Mouse (Mus musculus) MEL (cell line): ENCODE data around the gene Aak1. TPM values are rescaled to one million over a fixed set of nuclear protein-coding genes. Genes with fewer than 3 reads are reported as not detected.
"Not testable (repeated sequence)": the region's sequence is repeated elsewhere in the genome, so short reads cannot be mapped to it uniquely, and the experiment has no call there.

Source experiments
- DNase-seq: peaks from one replicate; pipeline ENCODE4 v3.0.0; 2011; ENCODE audit warnings: low read depth, low spot score
- H3K27ac ChIP-seq: 2 replicates; pipeline ENCODE4 v1.5.1; 2012; ENCODE audit warnings: low read depth, mild to moderate bottlenecking, control low read depth, low read length, moderate library complexity; ENCODE audit not compliant: control insufficient read depth
- H3K27me3 ChIP-seq, 2 experiments: fragments of 150-350 bp in 1 of 2; sonication (generic) in 1 of 2; 2 replicates each; pipeline ENCODE4 v1.6.1; 2012; ENCODE audit warnings: low read length in 2 of 2, mild to moderate bottlenecking in 2 of 2, improper control_type of control experiment in 1 of 2, moderate library complexity in 1 of 2; ENCODE audit not compliant: insufficient read depth in 2 of 2, control insufficient read depth in 1 of 2
- H3K36me3 ChIP-seq, 2 experiments: 2 replicates each; pipeline ENCODE4 v1.6.1; 2012 to 2014; ENCODE audit warnings: low read length in 2 of 2, improper control_type of control experiment in 1 of 2, inconsistent platforms in 1 of 2, mild to moderate bottlenecking in 1 of 2; ENCODE audit not compliant: insufficient read depth in 2 of 2, control insufficient read depth in 1 of 2
- H3K4me1 ChIP-seq, 2 experiments: fragments of 150-350 bp in 1 of 2; sonication (generic) in 1 of 2; 2 replicates each; pipeline ENCODE4 v1.6.1; 2012; ENCODE audit warnings: low read length in 2 of 2, improper control_type of control experiment in 1 of 2, mild to moderate bottlenecking in 1 of 2; ENCODE audit not compliant: insufficient read depth in 2 of 2, control insufficient read depth in 1 of 2
- H3K4me3 ChIP-seq, 2 experiments: fragments of 150-350 bp in 1 of 2; sonication (generic) in 1 of 2; 2 replicates each; pipeline ENCODE4 v1.5.1; 2012; ENCODE audit warnings: low read depth in 2 of 2, low read length in 2 of 2, mild to moderate bottlenecking in 2 of 2, moderate library complexity in 2 of 2, control low read depth in 1 of 2, improper control_type of control experiment in 1 of 2; ENCODE audit not compliant: control insufficient read depth in 1 of 2, insufficient read depth in 1 of 2
- H3K79me2 ChIP-seq: 2 replicates; pipeline ENCODE4 v1.6.1; 2012; ENCODE audit warnings: mild to moderate bottlenecking, low read length, moderate library complexity; ENCODE audit not compliant: control insufficient read depth, poor library complexity, insufficient read depth
- H3K9ac ChIP-seq: 2 replicates; pipeline ENCODE4 v1.6.1; 2012; ENCODE audit warnings: low read depth, mild to moderate bottlenecking, control low read depth, low read length, moderate library complexity; ENCODE audit not compliant: control insufficient read depth, poor library complexity, severe bottlenecking
- H3K9me3 ChIP-seq: fragments of 150-350 bp; sonication (generic); replicated peaks from 2 replicates; pipeline ENCODE4 v1.6.1; 2012; ENCODE audit warnings: mild to moderate bottlenecking, low read length, improper control_type of control experiment, moderate library complexity; ENCODE audit not compliant: insufficient read depth
- BHLHE40 ChIP-seq: IDR thresholded peaks from 2 replicates; pipeline ENCODE4 v1.6.1; 2012; ENCODE audit warnings: low read depth, mild to moderate bottlenecking, inconsistent platforms, low read length, improper control_type of control experiment, borderline replicate concordance
- CTCF ChIP-seq, 3 experiments: IDR thresholded peaks in 2 of 3; conservative IDR thresholded peaks in 1 of 3; 2 replicates each; pipeline ENCODE4 v1.5.1; 2011 to 2012; ENCODE audit warnings: low read length in 3 of 3, low read depth in 2 of 3, mild to moderate bottlenecking in 2 of 3, improper control_type of control experiment in 1 of 3, inconsistent platforms in 1 of 3, mixed read lengths in 1 of 3, moderate library complexity in 1 of 3; ENCODE audit not compliant: control insufficient read depth in 1 of 3, insufficient read depth in 1 of 3, poor library complexity in 1 of 3, severe bottlenecking in 1 of 3
- E2F4 ChIP-seq: IDR thresholded peaks from 2 replicates; pipeline ENCODE4 v1.6.1; 2011; ENCODE audit warnings: low read depth, low read length, improper control_type of control experiment, borderline replicate concordance
- EP300 ChIP-seq, 2 experiments: IDR thresholded peaks; 2 replicates each; pipeline ENCODE4 v1.6.1; 2011; ENCODE audit warnings: improper control_type of control experiment in 2 of 2, low read length in 2 of 2, low read depth in 1 of 2, mild to moderate bottlenecking in 1 of 2
- ETS1 ChIP-seq: IDR thresholded peaks from 2 replicates; pipeline ENCODE4 v1.6.1; 2012; ENCODE audit warnings: low read depth, mild to moderate bottlenecking, inconsistent platforms, low read length, improper control_type of control experiment, moderate library complexity
- GABPA ChIP-seq: IDR thresholded peaks from 2 replicates; pipeline ENCODE4 v1.6.1; 2012; ENCODE audit warnings: low read depth, mild to moderate bottlenecking, inconsistent platforms, low read length, improper control_type of control experiment, moderate library complexity
- GATA1 ChIP-seq: IDR thresholded peaks from 2 replicates; pipeline ENCODE4 v1.6.1; 2011; ENCODE audit warnings: low read depth, low read length, improper control_type of control experiment
- HCFC1 ChIP-seq: IDR thresholded peaks from 2 replicates; pipeline ENCODE4 v1.6.1; 2012; ENCODE audit warnings: low read depth, mild to moderate bottlenecking, inconsistent platforms, low read length, improper control_type of control experiment, moderate library complexity
- JUND ChIP-seq: IDR thresholded peaks from 2 replicates; pipeline ENCODE4 v1.6.1; 2011; ENCODE audit warnings: low read depth, mild to moderate bottlenecking, improper control_type of control experiment, low read length
- MAFK ChIP-seq: IDR thresholded peaks from 2 replicates; pipeline ENCODE4 v1.6.1; 2011; ENCODE audit warnings: low read depth, mild to moderate bottlenecking, low read length, improper control_type of control experiment, borderline replicate concordance
- MAX ChIP-seq: IDR thresholded peaks from 2 replicates; pipeline ENCODE4 v1.6.1; 2011; ENCODE audit warnings: low read length, improper control_type of control experiment
- MEF2A ChIP-seq: IDR thresholded peaks from 2 replicates; pipeline ENCODE4 v1.6.1; 2014; ENCODE audit warnings: low read depth, mild to moderate bottlenecking, inconsistent platforms, low read length, improper control_type of control experiment; ENCODE audit not compliant: poor library complexity, insufficient replicate concordance, severe bottlenecking; ENCODE audit errors: extremely low read depth
- MXI1 ChIP-seq: IDR thresholded peaks from 2 replicates; pipeline ENCODE4 v1.6.1; 2011; ENCODE audit warnings: mild to moderate bottlenecking, low read depth, low read length, improper control_type of control experiment
- MYC ChIP-seq: IDR thresholded peaks from 2 replicates; pipeline ENCODE4 v1.6.1; 2011; ENCODE audit warnings: low read depth, mild to moderate bottlenecking, low read length, improper control_type of control experiment, moderate library complexity
- POLR2A ChIP-seq, 2 experiments: IDR thresholded peaks; 2 replicates each; pipeline ENCODE4 v1.6.1; 2011 to 2012; ENCODE audit warnings: low read length in 2 of 2, mild to moderate bottlenecking in 2 of 2, control low read depth in 1 of 2, improper control_type of control experiment in 1 of 2, low read depth in 1 of 2, moderate library complexity in 1 of 2; ENCODE audit not compliant: control insufficient read depth in 1 of 2, insufficient read depth in 1 of 2, poor library complexity in 1 of 2
- POLR2AphosphoS5 ChIP-seq: IDR thresholded peaks from 2 replicates; pipeline ENCODE4 v1.6.1; 2012; ENCODE audit warnings: low read depth, borderline replicate concordance, mild to moderate bottlenecking, inconsistent platforms, low read length, moderate library complexity, mixed read lengths
- RAD21 ChIP-seq: IDR thresholded peaks from 2 replicates; pipeline ENCODE4 v1.6.1; 2011; ENCODE audit warnings: mild to moderate bottlenecking, low read depth, low read length, improper control_type of control experiment
- RCOR1 ChIP-seq: IDR thresholded peaks from 2 replicates; pipeline ENCODE4 v1.6.1; 2012; ENCODE audit warnings: low read depth, mild to moderate bottlenecking, inconsistent platforms, low read length, improper control_type of control experiment
- TCF12 ChIP-seq: IDR thresholded peaks from 2 replicates; pipeline ENCODE4 v1.6.1; 2014; ENCODE audit warnings: low read depth, mild to moderate bottlenecking, inconsistent platforms, low read length, improper control_type of control experiment, moderate library complexity
- USF1 ChIP-seq: IDR thresholded peaks from 2 replicates; pipeline ENCODE4 v1.6.1; 2014; ENCODE audit warnings: low read depth, mild to moderate bottlenecking, inconsistent platforms, low read length, improper control_type of control experiment, moderate library complexity
- USF2 ChIP-seq, 2 experiments: IDR thresholded peaks; 2 replicates each; pipeline ENCODE4 v1.6.1; 2011 to 2012; ENCODE audit warnings: improper control_type of control experiment in 2 of 2, low read length in 2 of 2, borderline replicate concordance in 1 of 2, inconsistent platforms in 1 of 2, low read depth in 1 of 2, mild to moderate bottlenecking in 1 of 2; ENCODE audit not compliant: insufficient read depth in 1 of 2
- ZKSCAN1 ChIP-seq: IDR thresholded peaks from 2 replicates; pipeline ENCODE4 v1.6.1; 2012; ENCODE audit warnings: low read depth, mild to moderate bottlenecking, inconsistent platforms, low read length, improper control_type of control experiment, moderate library complexity
- ZNF384 ChIP-seq: IDR thresholded peaks from 2 replicates; pipeline ENCODE4 v1.6.1; 2012; ENCODE audit warnings: low read depth, mild to moderate bottlenecking, inconsistent platforms, low read length, improper control_type of control experiment
- polyA plus RNA-seq, 2 experiments: library from polyadenylated mRNA; stranded (reverse) in 1 of 2; unstranded in 1 of 2; fragments of >175 nt in 1 of 2; fragments of >200 nt in 1 of 2; gene quantifications; 2 replicates each; pipeline versions ENCODE4 v1.2.1 to v1.2.4; 2012; ENCODE audit warnings: low replicate concordance in 2 of 2, low read depth in 1 of 2; ENCODE audit not compliant: insufficient read length in 2 of 2, insufficient read depth in 1 of 2, missing spikeins in 1 of 2
- total RNA-seq: library from RNA; depleted of rRNA; stranded (reverse); fragments of 300-350 nt; gene quantifications from 2 replicates; pipeline ENCODE4 v1.2.3, GENCODE M21; 2012

Aak1 gene
- total and polyA plus RNA-seq, 3 experiments, result 6.4 to 353 (median 25.4) TPM

DNA sequence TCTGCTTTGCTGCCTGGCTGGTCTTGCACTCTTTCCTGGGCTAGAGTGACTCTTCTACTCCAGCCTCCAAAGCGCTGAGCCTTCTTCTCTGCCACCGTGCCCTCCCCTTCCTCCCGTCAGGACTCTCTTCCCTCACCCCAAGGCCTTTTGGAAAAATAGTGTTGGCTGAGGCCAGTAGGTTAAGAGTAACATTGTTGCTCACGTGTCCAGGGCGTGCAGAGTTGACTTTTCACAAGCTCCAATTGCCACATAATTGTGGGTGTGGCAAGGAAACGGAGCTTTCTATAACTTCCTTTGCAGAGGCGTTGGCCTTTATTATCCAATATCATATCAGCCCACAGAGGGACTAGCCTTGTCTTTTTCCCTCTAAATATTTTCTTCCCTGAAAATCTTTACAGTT lies 177.7 kb downstream of the Aak1 start:
- Histone ChIP-seq H3K9ac (peak overlapping the region; percentile 64), H3K4me1 (peaks cover 9 to 15% of the 10 kb centered on the region in 2 experiments), H3K4me3 (no peak overlapping the region), H3K79me2 (no peaks in the 10 kb centered on the region), H3K9me3 (no peaks in the 10 kb centered on the region), H3K36me3 (peaks cover 15 to 21% of the 10 kb centered on the region in 2 experiments), H3K27ac (peak overlapping the region; percentile 91), H3K27me3 (no peaks in the 10 kb centered on the region)
- DNase-seq, result peak; percentile 72
- TF ChIP-seq EP300 (IDR thresholded peaks at IDR 0.05; ENCODE audit: low read depth in 1 of 2, low read length in 2 of 2), result peak; percentile 24 to 45; a peak in 2 of 4 replicates
- TF ChIP-seq MYC, result 0 out of 2 replicates have a peak, but pooled peaks have one; percentile 31
- TF ChIP-seq USF2 (IDR thresholded peaks at IDR 0.05; ENCODE audit: borderline replicate concordance in 1 of 2, insufficient read depth in 1 of 2, low read depth in 1 of 2, low read length in 2 of 2), result peak in 1 of 2 experiments; percentile 37; a peak in 1 of 4 replicates
- TF ChIP-seq RCOR1, result peak; percentile 38; the same call in 1 of the 2 replicates
- TF ChIP-seq RAD21, result no peak
- no peak for TF ChIP-seq JUND
- TF ChIP-seq BHLHE40, result peak; percentile 82; the same call in 1 of the 2 replicates
- TF ChIP-seq MXI1, result peak; percentile 60
- TF ChIP-seq MAX, result peak; percentile 42; the same call in 1 of the 2 replicates
- TF ChIP-seq USF1, result peak; percentile 76
- no peak for TF ChIP-seq POLR2AphosphoS5
- TF ChIP-seq, all 39 proteins: peak for 8

DNA sequence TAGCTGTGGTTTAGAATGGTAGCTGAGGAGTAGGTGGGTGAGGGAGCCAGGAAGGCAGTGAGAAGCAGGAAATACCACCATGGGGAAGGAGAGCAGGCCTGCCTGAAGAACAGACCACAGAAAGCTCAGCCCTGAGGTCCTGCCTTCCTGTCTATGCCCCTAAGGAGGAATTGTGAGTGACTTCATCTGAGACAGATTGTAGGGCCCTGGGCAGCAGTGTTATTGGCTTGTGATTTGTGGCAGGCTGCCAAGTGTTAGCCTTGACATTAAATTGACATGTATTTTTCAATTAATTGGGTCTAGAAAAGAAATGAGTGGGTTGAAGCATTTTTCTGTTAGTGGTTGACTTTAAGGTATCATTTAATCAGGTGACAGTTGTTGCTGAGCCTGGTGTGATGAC lies 179.6 kb downstream of the Aak1 start:
- no peak for DNase-seq
- Histone ChIP-seq H3K9me3 (no peaks in the 10 kb centered on the region), H3K27ac (no peak overlapping the region), H3K9ac (no peak overlapping the region), H3K27me3 (no peaks in the 10 kb centered on the region), H3K4me3 (no peak overlapping the region), H3K79me2 (no peaks in the 10 kb centered on the region), H3K36me3 (peaks cover 12 to 21% of the 10 kb centered on the region in 2 experiments), H3K4me1 (peaks cover 9 to 15% of the 10 kb centered on the region in 2 experiments)
- TF ChIP-seq GATA1, result no peak
- TF ChIP-seq MXI1, result no peak
- no peak for TF ChIP-seq ETS1
- TF ChIP-seq CTCF (IDR thresholded peaks at IDR 0.05 in 2 of 3, conservative IDR thresholded peaks at IDR 0.05 in 1 of 3; ENCODE audit: control insufficient read depth in 1 of 3, insufficient read depth in 1 of 3, low read depth in 2 of 3, low read length in 3 of 3, poor library complexity in 1 of 3, severe bottlenecking in 1 of 3), result no peak
- TF ChIP-seq RCOR1, result no peak
- no peak for TF ChIP-seq POLR2AphosphoS5
- TF ChIP-seq MEF2A, result no peak
- no peak for TF ChIP-seq ZKSCAN1
- TF ChIP-seq USF2 (IDR thresholded peaks at IDR 0.05; ENCODE audit: borderline replicate concordance in 1 of 2, insufficient read depth in 1 of 2, low read depth in 1 of 2, low read length in 2 of 2), result no peak
- no peak for TF ChIP-seq ZNF384
- no peak for TF ChIP-seq HCFC1
- TF ChIP-seq TCF12, result no peak
- no peak for TF ChIP-seq BHLHE40
- TF ChIP-seq POLR2A (IDR thresholded peaks at IDR 0.05; ENCODE audit: control insufficient read depth in 1 of 2, insufficient read depth in 1 of 2, low read depth in 1 of 2, low read length in 2 of 2, poor library complexity in 1 of 2), result no peak
- TF ChIP-seq E2F4, result no peak
- no peak for TF ChIP-seq GABPA
- no peak for TF ChIP-seq MAFK

DNA sequence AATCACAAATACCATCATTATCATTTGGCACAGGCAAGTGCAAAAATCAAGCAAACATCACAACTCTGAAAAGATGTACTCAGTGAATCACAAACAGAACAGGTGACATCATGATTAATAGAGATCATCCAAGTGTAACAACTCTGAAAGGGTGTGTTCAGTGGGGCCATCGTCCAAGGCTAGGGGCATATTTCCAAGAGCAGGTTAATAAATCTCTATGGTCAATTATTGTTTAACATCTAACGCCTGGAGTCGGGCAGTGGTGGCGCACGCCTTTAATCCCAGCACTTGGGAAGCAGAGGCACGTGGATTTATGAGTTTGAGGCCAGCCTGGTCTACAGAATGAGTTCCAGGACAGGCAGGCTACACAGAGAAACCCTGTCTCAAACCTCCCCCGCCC lies 182.0 kb downstream of the Aak1 start:
- H3K27me3 ChIP-seq, H3K79me2 ChIP-seq, H3K4me3 ChIP-seq, H3K27ac ChIP-seq, H3K9me3 ChIP-seq, H3K9ac ChIP-seq, DNase-seq: not testable (repeated sequence)
- peaks cover 9 to 20% of the 10 kb centered on the region in 2 experiments for H3K4me1 ChIP-seq
- H3K36me3 ChIP-seq, result peaks cover 6 to 21% of the 10 kb centered on the region in 2 experiments
